In the genomic region with DNA sequence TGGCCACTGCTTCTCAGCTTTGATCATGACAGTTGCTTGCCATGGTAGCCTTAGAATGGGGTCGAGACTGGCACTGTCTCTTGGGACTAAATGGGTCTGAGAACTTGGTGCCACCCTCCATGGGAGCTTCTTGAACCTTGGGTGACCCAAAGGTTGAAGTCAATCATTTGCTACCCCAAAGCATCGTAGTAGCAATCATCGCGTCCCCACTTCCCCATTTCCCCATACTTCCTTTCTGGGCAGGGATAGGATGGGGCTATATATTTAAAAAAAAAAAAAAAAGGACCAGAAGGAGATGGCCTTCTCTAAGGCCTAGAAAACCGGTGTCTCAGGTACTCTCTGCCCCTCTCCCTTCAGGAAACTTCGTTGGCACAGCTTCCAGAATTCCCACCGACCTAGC, we compare ENCODE assay signal across 7 mouse cellular contexts.
"Had no signal": no experiment of that assay in that cellular context is flagged by ENCODE, and none has a peak within 500 bp of the region (broad histone marks: within the 10 kb centered on the region; RNA-seq: fewer than 3 reads in every experiment).

No protein-coding gene starts in this region.

- DNase-seq: midbrain, embryonic 14.5 days; retina, postnatal 1 day; right cerebral cortex, adult 18-20 months; thymus, adult 2 months; thymus, postnatal 25 days; thymus, postnatal 4 days had no signal

- ATAC-seq: midbrain, embryonic 16.5 days had no signal
